Mouse (Mus musculus): ENCODE data around the gene Igll1. TPM values are rescaled to one million over a fixed set of nuclear protein-coding genes. Genes with fewer than 3 reads are reported as not detected.
A peak's percentile ranks its signal among the peaks of the same experiment; 100 is the strongest.

Igll1 gene
- total RNA-seq, 1 experiment: 1.5 TPM

DNA sequence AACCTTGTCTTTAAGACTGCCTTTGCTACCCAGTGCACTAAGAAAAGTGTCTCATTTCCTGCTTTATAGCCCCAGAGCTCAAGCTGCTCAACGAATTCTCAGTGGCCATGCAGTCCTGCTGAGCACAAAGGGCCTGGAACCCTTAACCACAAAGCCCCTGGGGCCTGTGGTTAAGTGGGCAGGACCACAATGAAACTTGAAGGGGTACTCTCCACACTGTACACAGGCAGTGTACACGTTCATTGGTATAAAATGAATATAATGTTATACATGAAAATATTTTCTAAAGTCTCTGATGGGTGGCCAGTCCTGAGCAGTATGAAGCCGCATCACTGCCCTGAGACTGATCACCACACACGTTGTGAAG is 32.2 kb upstream of the Igll1 start:
- H3K9ac ChIP-seq (ENCODE audit: insufficient read depth, low read depth, low read length, poor library complexity, severe bottlenecking): no peak overlapping the region

DNA sequence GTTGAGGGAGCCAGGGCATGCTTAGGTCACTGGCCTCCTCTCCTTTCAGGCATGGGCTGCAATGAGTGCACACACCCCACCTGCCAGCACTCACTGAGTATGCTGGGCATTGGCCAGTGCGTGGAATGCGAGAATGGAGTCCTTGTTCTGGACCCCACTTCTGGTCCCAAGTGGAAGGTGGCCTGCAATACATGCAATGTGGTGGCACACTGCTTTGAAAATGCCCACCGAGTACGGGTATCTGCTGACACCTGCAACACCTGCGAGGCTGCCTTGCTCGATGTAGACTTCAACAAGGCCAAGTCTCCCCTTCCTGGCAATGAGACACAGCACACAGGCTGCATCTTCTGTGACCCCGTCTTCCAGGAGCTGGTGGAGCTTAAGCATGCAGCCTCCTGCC is 28.6 kb upstream of the Igll1 start:
- H3K9me3 ChIP-seq (ENCODE audit: control insufficient read depth, insufficient read depth, low read depth, low read length): no peaks in the 10 kb centered on the region
- no peak for TF ChIP-seq MAFK (IDR thresholded peaks at IDR 0.05; ENCODE audit: insufficient read depth, low read depth, low read length)
- TF ChIP-seq ZC3H11A (IDR thresholded peaks at IDR 0.05; ENCODE audit: borderline replicate concordance, low read depth, low read length): no peak
- no peak for TF ChIP-seq CHD2 (IDR thresholded peaks at IDR 0.05; ENCODE audit: low read depth, low read length)
- TF ChIP-seq HCFC1 (IDR thresholded peaks at IDR 0.05; ENCODE audit: borderline replicate concordance, insufficient read depth, low read length): no peak
- no peak for TF ChIP-seq ZNF384 (IDR thresholded peaks at IDR 0.05; ENCODE audit: low read depth, low read length)
- in situ Hi-C loops (cut with MboI; ENCODE audit: low sequenced_read_pairs in 2 of 2, unreplicated experiment in 2 of 2): no loop called here
- peaks cover 61% of the 10 kb centered on the region for H3K36me3 ChIP-seq (ENCODE audit: control insufficient read depth, insufficient read depth, low read length, poor library complexity, severe bottlenecking)
- peaks cover 0 to 8% of the 10 kb centered on the region in 2 experiments; a peak in 1 of 4 replicates for H3K4me1 ChIP-seq (ENCODE audit: control insufficient read depth in 2 of 2, insufficient read depth in 2 of 2, low read length in 2 of 2, poor library complexity in 1 of 2)
- no peak overlapping the region for H3K9ac ChIP-seq (ENCODE audit: insufficient read depth, low read depth, low read length, poor library complexity, severe bottlenecking)
- no peak overlapping the region for H3K27ac ChIP-seq (ENCODE audit: insufficient read depth, low read depth, low read length, poor library complexity, severe bottlenecking)
- no peak overlapping the region for H3K4me3 ChIP-seq (ENCODE audit: insufficient read depth in 1 of 2, low read depth in 1 of 2, low read length in 2 of 2, poor library complexity in 1 of 2, severe bottlenecking in 1 of 2)
- DNase-seq (ENCODE audit: low read depth, low spot score): no peak

More for the DNA sequence above, 32.2 kb upstream of the Igll1 start:
- TF ChIP-seq ZC3H11A (IDR thresholded peaks at IDR 0.05; ENCODE audit: borderline replicate concordance, low read depth, low read length) (no peak), HCFC1 (IDR thresholded peaks at IDR 0.05; ENCODE audit: borderline replicate concordance, insufficient read depth, low read length) (no peak), CHD2 (IDR thresholded peaks at IDR 0.05; ENCODE audit: low read depth, low read length) (no peak), ZNF384 (IDR thresholded peaks at IDR 0.05; ENCODE audit: low read depth, low read length) (no peak), MAFK (IDR thresholded peaks at IDR 0.05; ENCODE audit: insufficient read depth, low read depth, low read length) (no peak)
- Histone ChIP-seq H3K4me3 (ENCODE audit: insufficient read depth in 1 of 2, low read depth in 1 of 2, low read length in 2 of 2, poor library complexity in 1 of 2, severe bottlenecking in 1 of 2) (no peak overlapping the region), H3K4me1 (ENCODE audit: control insufficient read depth in 2 of 2, insufficient read depth in 2 of 2, low read length in 2 of 2, poor library complexity in 1 of 2) (peaks cover 0 to 8% of the 10 kb centered on the region in 2 experiments; a peak in 2 of 4 replicates), H3K27ac (ENCODE audit: insufficient read depth, low read depth, low read length, poor library complexity, severe bottlenecking) (peak overlapping the region; percentile 31; the same call in 1 of the 2 replicates), H3K36me3 (ENCODE audit: control insufficient read depth, insufficient read depth, low read length, poor library complexity, severe bottlenecking) (peaks cover 32% of the 10 kb centered on the region), H3K9me3 (ENCODE audit: control insufficient read depth, insufficient read depth, low read depth, low read length) (no peaks in the 10 kb centered on the region)
- in situ Hi-C loops (cut with MboI; ENCODE audit: low sequenced_read_pairs in 2 of 2, unreplicated experiment in 2 of 2): no loop called here
- no peak for DNase-seq (ENCODE audit: low read depth, low spot score)

DNA sequence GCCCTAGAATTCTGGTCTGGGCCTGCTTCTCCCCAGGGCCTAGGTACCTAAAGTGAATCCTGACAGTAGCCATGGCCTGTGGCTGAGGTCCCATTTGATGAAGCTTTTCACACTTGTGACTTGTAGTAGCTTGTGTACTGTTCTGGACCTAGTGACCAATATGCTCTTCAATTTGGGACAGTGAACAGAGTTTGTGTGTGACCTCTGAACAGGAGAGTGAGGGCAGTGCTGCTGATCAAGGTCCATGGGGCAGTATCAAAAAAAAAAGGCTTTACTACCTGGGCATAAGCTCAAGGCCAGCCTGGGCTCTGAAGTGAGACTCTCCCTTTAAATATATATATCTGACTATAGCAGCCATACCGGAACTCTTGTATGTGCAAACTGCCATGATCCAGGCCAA is 24.6 kb upstream of the Igll1 start:
- peaks cover 0 to 4% of the 10 kb centered on the region in 2 experiments; a peak in 1 of 4 replicates for H3K4me1 ChIP-seq (ENCODE audit: control insufficient read depth in 2 of 2, insufficient read depth in 2 of 2, low read length in 2 of 2, poor library complexity in 1 of 2)
- H3K4me3 ChIP-seq (ENCODE audit: insufficient read depth in 1 of 2, low read depth in 1 of 2, low read length in 2 of 2, poor library complexity in 1 of 2, severe bottlenecking in 1 of 2): no peak overlapping the region
- no peak overlapping the region for H3K9ac ChIP-seq (ENCODE audit: insufficient read depth, low read depth, low read length, poor library complexity, severe bottlenecking)
- H3K9me3 ChIP-seq (ENCODE audit: control insufficient read depth, insufficient read depth, low read depth, low read length): no peaks in the 10 kb centered on the region
- DNase-seq (ENCODE audit: low read depth, low spot score): no peak
- H3K36me3 ChIP-seq (ENCODE audit: control insufficient read depth, insufficient read depth, low read length, poor library complexity, severe bottlenecking): peaks cover 93% of the 10 kb centered on the region
- no peak overlapping the region for H3K27ac ChIP-seq (ENCODE audit: insufficient read depth, low read depth, low read length, poor library complexity, severe bottlenecking)
- TF ChIP-seq ZNF384 (IDR thresholded peaks at IDR 0.05; ENCODE audit: low read depth, low read length) (no peak), CHD2 (IDR thresholded peaks at IDR 0.05; ENCODE audit: low read depth, low read length) (no peak), ZC3H11A (IDR thresholded peaks at IDR 0.05; ENCODE audit: borderline replicate concordance, low read depth, low read length) (no peak), HCFC1 (IDR thresholded peaks at IDR 0.05; ENCODE audit: borderline replicate concordance, insufficient read depth, low read length) (no peak), MAFK (IDR thresholded peaks at IDR 0.05; ENCODE audit: insufficient read depth, low read depth, low read length) (no peak)
- in situ Hi-C loops (cut with MboI; ENCODE audit: low sequenced_read_pairs in 2 of 2, unreplicated experiment in 2 of 2): no loop called here

DNA sequence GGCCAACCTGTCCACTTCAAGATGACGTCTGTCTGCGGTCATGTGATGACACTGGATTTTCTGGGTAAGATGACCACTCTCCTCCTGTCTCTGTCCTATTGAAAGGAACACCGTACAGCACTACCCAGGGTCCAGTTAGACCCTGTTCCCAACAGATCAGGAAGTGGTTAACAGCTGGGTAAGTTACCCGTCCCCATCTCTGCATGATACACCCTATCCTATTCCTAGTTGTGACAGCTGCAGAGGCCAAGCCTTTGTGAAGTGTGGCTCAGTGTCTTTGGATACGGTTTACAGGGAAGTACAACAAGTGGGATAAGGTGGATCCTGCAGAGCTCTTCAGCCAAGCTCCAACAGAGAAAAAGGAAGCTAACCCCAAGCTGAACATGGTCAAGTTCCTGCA is 15.2 kb upstream of the Igll1 start:
- H3K9ac ChIP-seq (ENCODE audit: insufficient read depth, low read depth, low read length, poor library complexity, severe bottlenecking): no peak overlapping the region
- peaks cover 61% of the 10 kb centered on the region for H3K36me3 ChIP-seq (ENCODE audit: control insufficient read depth, insufficient read depth, low read length, poor library complexity, severe bottlenecking)
- no peaks in the 10 kb centered on the region for H3K9me3 ChIP-seq (ENCODE audit: control insufficient read depth, insufficient read depth, low read depth, low read length)
- DNase-seq (ENCODE audit: low read depth, low spot score): no peak
- H3K4me3 ChIP-seq (ENCODE audit: insufficient read depth in 1 of 2, low read depth in 1 of 2, low read length in 2 of 2, poor library complexity in 1 of 2, severe bottlenecking in 1 of 2): no peak overlapping the region
- H3K27ac ChIP-seq (ENCODE audit: insufficient read depth, low read depth, low read length, poor library complexity, severe bottlenecking): no peak overlapping the region
- in situ Hi-C loops (cut with MboI; ENCODE audit: low sequenced_read_pairs in 2 of 2, unreplicated experiment in 2 of 2): no loop called here
- no peaks in the 10 kb centered on the region for H3K4me1 ChIP-seq (ENCODE audit: control insufficient read depth in 2 of 2, insufficient read depth in 2 of 2, low read length in 2 of 2, poor library complexity in 1 of 2)
- no peak for TF ChIP-seq MAFK (IDR thresholded peaks at IDR 0.05; ENCODE audit: insufficient read depth, low read depth, low read length)
